ENCODE assay signal across 8 mouse cellular contexts in genomic region chr4:137681408-137682104, GRCm38 (mm10). TPM values are rescaled to one million over a fixed set of nuclear protein-coding genes. Genes with fewer than 3 reads are reported as not detected.
DNase-seq lines count a peak whose midpoint lies in the region; ATAC-seq lines count a peak whose summit lies in the region.

No protein-coding gene starts in this region.

- peak overlapping the region; percentile 31; the same call in 1 of the 2 replicates for H3K9ac ChIP-seq in embryonic facial prominence, embryonic 12.5 days
- peak overlapping the region; percentile 63 for H3K9ac ChIP-seq in hindbrain, embryonic 16.5 days (ENCODE audit: low read depth, low read length)

- 6% methylated on average over 52 of the region's 52 CpGs for WGBS in embryonic facial prominence, embryonic 12.5 days
- 3% methylated on average over 49 of the region's 52 CpGs for WGBS in hindbrain, embryonic 16.5 days

- peak overlapping the region; percentile 35 for H3K4me3 ChIP-seq in embryonic facial prominence, embryonic 12.5 days
- H3K4me3 ChIP-seq in hindbrain, embryonic 16.5 days (ENCODE audit: low read length), result peak overlapping the region; percentile 43

- no peak for ATAC-seq in embryonic facial prominence, embryonic 12.5 days (ENCODE audit: insufficient number of reproducible peaks, insufficient read depth, low FRiP score, low TSS enrichment)
- ATAC-seq in hindbrain, embryonic 16.5 days, result peak; percentile 60

- H3K4me2 ChIP-seq in embryonic facial prominence, embryonic 12.5 days (replicated peaks), result peak overlapping the region; percentile 58
- peak overlapping the region; percentile 71 for H3K4me2 ChIP-seq in hindbrain, embryonic 16.5 days (ENCODE audit: low read length)

- peaks cover 48% of the 10 kb centered on the region for H3K27me3 ChIP-seq in embryonic facial prominence, embryonic 12.5 days
- no peaks in the 10 kb centered on the region for H3K27me3 ChIP-seq in hindbrain, embryonic 16.5 days (replicated peaks; ENCODE audit: control insufficient read depth, insufficient read depth, low read length)

- H3K9me3 ChIP-seq in embryonic facial prominence, embryonic 12.5 days, result no peaks in the 10 kb centered on the region
- no peaks in the 10 kb centered on the region for H3K9me3 ChIP-seq in hindbrain, embryonic 16.5 days (ENCODE audit: control insufficient read depth, low read length)

- peaks cover 10% of the 10 kb centered on the region for H3K4me1 ChIP-seq in embryonic facial prominence, embryonic 12.5 days
- peaks cover 31% of the 10 kb centered on the region for H3K4me1 ChIP-seq in hindbrain, embryonic 16.5 days (ENCODE audit: control insufficient read depth, insufficient read depth, low read depth, low read length)

- DNase-seq in ovary, postnatal 36 days (ENCODE audit: low spot score), result peak; percentile 54
- DNase-seq in ovary, postnatal 10 days (ENCODE audit: low spot score), result no peak
- DNase-seq in left cerebral cortex, adult 18-20 months (ENCODE audit: low spot score in 2 of 2), result peak; percentile 59 to 80
- peak; percentile 42 for DNase-seq in neural tube, embryonic 10.5 days (ENCODE audit: extremely low spot score, low spot score)
- no peak for DNase-seq in thymus, postnatal 10 days (ENCODE audit: low spot score in 2 of 2)
- DNase-seq in thymus, adult 18-20 months, result no peak

- no peak overlapping the region for H3K27ac ChIP-seq in embryonic facial prominence, embryonic 12.5 days
- peak overlapping the region; percentile 73 for H3K27ac ChIP-seq in hindbrain, embryonic 16.5 days (ENCODE audit: low read depth, low read length)

- H3K36me3 ChIP-seq in embryonic facial prominence, embryonic 12.5 days, result no peaks in the 10 kb centered on the region
- no peaks in the 10 kb centered on the region for H3K36me3 ChIP-seq in hindbrain, embryonic 16.5 days (ENCODE audit: control insufficient read depth, insufficient read depth, low read length)

RNA-seq across cellular contexts. Expression of gene Rap1gap, which starts 17.0 kb away (rescaled TPM):
- polyA plus RNA-seq in embryonic facial prominence, embryonic 12.5 days (2016; fragmentation: Nextera tagmentation; extraction: Ambion mirVana), result 15.1 and 16.3 TPM in 2 replicates
- 119 and 120 TPM in 2 replicates for polyA plus RNA-seq in hindbrain, embryonic 16.5 days (2015; fragmentation: Nextera tagmentation; extraction: Ambion mirVana)
- 100 to 1,000 TPM; 289 to 307 TPM for total RNA-seq in left cerebral cortex, adult 18-20 months (2021)

Comparison
In these comparisons a context has a peak if more than half of its experiments do, and no peak if none do; other contexts are left out.
1. DNase-seq: peak in ovary, postnatal 36 days (single experiment), left cerebral cortex, adult 18-20 months (2 of 2) and neural tube, embryonic 10.5 days (single experiment); none in ovary, postnatal 10 days (single experiment), thymus, postnatal 10 days (0 of 2) and thymus, adult 18-20 months (0 of 2).